Mouse (Mus musculus): ENCODE data around the gene Itprid1.

Gene Itprid1

DNA sequence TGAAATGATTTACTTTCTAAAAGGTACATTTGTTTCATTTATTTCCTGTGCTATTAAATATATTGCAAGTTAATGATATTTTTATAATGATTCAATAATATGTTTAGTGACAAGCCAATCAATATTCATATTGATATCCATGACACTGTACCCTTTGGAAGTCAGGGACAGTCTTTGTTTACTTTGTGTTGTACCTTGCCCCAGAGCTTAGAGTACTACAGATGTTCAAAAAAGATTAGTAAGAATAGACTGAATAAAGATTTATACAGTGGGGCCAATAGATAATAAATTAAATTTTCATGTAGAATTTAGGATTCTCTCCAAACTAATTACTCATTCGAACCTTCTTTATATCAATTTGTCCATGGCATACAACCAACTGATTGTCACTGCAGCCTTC is 50.9 kb downstream of the Itprid1 start:
- no peak for DNase-seq (ENCODE audit: low read depth, low spot score)

DNA sequence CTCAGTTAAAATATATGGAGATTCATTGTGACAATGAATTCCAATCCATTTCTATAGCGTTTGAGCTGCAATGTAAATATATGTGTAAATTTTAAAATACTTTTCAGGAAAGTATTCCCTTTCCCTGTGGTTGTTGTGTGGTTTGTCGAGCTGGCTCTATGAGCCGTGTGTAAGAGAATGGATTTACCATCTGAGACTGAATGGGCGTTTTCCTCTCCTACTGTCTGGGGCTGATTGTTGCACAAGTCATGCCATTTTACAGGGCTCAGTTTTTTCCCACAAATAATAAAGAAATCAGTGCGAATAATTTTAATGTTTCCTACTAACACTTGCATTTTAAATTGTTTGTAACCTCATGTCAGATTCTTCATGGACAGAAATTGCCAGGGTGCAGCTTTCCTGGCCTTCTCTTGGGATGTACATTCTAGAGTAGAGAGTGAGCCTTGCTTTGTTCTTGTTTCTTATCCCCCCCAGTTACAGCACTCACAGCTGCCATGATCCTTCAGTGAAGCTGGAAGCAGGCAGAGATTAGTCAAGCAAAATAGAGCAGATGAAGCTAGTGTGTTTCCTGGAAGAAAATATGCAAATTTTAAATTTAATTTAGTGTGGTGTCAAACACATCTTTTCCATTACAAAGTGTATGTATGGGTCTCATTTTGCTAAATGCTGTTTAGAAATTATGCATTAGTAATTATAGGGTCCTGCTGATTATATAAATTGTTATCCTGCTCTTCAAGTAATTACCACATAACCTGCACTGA is 65.1 kb downstream of the Itprid1 start:
- no peak for DNase-seq (ENCODE audit: low read depth, low spot score)

DNA sequence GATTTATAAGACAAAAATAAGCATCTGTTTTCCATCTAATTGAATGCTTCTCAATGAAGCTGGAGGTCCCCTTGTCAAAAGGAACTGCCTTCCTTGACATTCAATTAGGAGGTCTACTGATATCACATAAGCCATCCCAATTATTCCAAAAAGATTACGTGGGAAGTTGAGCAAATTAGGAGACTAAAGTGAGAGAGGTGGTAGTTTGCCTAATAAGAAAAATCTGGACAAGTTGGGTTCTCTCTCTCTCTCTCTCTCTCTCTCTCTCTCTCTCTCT is 65.6 kb downstream of the Itprid1 start:
- no peak for DNase-seq (ENCODE audit: low read depth, low spot score)

DNA sequence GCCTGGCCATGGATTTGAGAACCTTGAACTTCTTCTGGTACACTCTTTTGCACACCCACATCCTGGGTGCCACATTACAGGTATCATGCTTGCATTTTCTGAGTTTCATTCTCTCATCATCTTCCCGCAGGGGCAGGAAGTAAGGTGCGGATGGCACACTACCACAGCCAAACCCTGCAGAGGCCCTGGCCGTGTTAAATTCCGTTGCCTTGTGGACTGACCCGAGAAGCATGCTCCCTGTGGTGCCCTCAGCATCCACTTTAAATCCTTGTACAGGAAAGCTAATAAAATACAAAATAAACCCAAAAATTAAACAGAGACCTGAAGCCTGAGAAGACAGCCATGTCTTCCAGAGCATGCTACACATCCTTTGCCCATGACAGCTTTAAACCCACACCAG is 82.5 kb downstream of the Itprid1 start:
- DNase-seq (ENCODE audit: low read depth, low spot score): no peak

DNA sequence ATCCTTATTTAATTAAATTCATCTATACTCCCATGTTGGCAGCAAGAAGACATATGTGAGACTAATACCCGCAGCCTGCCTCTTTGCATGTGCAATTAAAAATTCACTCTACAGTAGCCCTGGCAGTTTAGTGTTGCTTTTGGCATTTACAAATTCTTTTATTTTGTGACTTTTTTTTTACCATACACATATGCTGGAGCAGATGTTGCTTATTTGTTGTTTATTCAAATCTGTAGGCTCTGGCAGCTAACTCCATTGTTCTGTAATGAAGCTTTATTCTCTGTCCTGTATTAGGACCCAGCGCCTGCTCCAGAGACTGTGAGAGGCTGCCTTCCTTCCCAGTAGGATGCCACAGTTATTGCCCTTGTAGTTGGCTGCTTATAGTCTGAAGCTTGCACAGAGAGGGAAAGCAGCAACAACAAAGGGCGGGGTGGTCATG is 83.6 kb downstream of the Itprid1 start:
- no peak for DNase-seq (ENCODE audit: low read depth, low spot score)

DNA sequence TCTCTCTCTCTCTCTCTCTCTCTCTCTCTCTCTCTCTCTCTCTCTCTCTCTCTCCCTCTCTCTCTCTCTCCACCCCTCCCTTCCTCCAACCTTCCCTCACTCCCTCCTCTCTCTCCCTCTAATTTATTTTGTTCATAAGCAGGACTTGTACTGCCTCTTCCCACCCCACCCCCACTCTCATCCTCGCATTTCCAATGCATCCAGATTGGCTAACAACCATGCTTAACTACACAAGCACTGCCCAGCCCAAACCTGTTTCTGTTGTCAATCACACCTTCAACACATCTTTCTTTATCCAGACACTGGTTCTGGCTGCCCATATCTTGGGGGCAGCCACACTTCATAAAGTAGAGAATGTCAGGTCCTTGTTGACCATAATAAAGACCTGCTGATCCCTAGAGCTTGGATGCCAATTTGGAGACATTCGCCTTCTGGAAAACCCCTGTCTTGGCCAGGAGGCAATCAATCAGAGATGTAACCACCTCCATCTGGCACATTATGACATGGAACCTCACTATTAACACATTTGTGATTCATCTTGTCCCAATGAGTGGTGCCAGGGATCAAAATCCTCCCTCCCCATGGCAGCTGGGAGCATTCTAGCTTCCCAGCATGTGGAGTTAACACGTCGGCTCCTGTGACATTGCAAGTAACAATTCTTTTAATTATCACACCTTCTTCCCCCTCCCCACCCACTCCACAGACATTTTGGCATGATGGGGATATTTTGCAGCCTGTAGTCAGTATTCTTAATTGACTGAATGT is 84.4 kb downstream of the Itprid1 start:
- DNase-seq (ENCODE audit: low read depth, low spot score): no peak

DNA sequence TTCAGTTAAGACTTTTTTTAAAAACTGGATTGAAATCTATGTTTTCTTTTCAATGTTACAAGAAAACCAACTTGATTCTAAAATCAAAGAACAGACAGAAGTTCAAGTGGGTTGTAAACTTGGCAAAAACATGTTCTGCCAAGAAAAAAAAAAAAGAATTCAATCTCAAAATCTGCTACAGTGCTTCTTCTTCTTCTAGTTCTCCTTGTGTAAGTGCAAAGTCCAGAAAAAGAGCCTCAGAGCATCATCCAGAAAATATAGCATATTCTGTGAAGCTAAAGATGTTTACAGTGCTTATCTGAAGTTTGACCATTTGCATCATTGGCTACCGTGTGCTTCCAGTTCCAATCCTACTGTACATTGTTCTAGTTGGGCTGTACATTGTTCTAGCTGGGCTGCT is 108.0 kb downstream of the Itprid1 start:
- no peak for DNase-seq (ENCODE audit: low read depth, low spot score)

DNA sequence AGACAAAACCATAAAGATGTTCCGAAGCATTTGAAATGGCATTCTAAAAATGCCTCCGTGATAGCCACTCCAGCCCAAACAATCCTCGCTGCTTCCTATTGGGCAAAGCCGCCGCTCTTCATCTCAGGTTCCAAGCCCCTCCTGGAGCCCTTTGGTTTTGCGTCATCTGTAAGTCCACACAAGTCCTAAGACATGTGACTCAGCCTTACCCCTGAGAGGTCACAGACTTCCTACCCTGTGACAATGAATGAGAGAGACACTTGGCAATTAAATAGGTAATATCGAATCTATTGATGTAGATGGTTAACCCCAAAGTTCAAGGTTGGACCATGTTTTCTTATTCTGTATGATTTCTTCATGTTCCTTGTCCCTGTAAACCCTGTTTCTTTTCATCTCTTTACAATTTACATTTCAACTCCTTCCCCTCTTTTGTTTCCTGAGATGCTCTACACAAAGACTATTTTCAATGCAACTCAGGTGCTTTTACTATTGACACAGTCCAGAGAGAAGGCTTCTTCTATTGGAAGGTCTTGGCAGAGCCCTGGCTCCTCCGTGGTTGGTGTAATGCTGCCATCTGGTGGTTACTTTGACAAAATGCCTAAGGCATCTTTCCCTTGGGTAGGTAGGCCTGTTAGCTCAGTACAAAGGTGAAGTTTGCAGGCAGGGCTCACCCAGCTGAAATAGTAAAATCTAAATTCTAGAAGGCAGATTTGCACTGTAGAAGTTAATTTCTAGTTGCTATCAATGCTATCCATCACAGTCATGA is 113.8 kb downstream of the Itprid1 start:
- DNase-seq (ENCODE audit: low read depth, low spot score): no peak

DNA sequence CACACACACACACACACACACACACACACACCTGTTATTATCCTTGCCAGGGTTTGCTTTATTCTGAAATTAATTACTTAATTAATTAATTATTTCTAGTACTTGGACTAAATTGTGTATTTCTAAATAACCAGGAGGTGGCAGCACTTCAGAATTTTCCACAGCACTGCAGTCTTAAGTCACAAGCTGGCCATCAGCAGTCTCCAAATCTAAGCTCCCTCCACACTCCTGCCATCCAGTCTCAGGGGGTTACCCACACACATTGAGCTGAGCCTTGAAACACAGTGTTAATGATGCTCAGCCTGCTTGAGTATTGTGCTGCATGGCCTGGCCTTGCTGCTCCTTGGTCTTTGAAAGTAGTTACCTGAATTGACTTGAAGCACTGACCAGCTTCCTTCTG is 136.3 kb downstream of the Itprid1 start:
- no peak for DNase-seq (ENCODE audit: low read depth, low spot score)

DNA sequence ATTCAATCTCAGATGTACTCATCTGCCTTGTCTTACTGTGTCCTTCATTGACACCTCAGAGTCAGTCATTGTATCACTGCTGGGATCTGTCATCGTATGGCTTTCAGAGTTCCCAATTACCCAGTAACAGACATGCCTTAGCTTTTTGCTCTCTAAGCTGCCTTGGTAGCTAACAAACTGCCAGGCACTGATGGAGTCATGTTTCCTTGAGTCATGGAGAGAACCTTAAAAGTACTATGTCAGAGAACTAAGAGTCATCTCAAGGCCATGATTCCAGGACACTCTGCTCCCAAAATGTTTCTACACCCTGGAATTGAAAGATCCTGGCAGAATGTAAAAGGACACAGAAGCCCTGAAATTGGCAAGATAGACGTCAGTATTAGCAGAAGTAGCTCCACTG is 143.1 kb downstream of the Itprid1 start:
- DNase-seq (ENCODE audit: low read depth, low spot score): no peak

DNA sequence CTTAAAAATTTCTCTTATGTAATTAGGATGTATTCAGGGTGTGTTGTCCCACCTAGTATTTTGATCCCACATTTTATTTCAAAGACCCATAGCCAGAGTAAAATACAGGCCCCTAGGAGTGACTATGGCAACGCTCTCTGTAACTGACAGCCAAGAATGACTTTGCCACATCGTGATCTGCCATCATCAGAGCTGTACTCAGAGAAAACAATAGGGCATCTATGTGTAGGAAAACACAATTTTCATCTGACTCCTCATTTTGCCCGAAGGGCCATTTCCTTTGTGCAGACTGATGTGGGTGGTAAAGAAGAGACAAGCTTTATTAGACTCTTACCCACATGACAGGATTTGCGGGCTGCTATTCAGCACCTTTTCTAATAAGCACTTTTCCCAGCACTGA is 172.0 kb downstream of the Itprid1 start:
- no peak for DNase-seq (ENCODE audit: low read depth, low spot score)

DNA sequence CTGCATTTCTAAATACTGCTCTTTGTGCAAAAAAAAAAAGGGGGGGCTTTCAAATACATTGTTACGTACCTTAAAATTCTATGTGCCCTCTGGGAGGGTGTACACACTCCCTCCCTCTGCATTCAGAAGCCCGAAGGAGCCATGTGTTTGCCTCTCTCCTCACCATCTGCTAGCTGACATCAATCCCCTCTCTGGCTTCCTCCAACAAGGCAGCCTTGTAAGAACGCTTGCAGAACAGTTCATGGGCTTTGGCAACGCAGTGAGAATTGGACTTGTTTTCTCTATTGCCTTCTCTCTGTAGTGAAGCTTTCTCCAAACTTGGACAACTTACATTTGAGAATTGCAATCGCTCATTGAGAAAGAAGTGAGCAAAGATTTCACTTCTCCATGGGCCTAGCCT is 175.7 kb downstream of the Itprid1 start:
- no peak for DNase-seq (ENCODE audit: low read depth, low spot score)

DNA sequence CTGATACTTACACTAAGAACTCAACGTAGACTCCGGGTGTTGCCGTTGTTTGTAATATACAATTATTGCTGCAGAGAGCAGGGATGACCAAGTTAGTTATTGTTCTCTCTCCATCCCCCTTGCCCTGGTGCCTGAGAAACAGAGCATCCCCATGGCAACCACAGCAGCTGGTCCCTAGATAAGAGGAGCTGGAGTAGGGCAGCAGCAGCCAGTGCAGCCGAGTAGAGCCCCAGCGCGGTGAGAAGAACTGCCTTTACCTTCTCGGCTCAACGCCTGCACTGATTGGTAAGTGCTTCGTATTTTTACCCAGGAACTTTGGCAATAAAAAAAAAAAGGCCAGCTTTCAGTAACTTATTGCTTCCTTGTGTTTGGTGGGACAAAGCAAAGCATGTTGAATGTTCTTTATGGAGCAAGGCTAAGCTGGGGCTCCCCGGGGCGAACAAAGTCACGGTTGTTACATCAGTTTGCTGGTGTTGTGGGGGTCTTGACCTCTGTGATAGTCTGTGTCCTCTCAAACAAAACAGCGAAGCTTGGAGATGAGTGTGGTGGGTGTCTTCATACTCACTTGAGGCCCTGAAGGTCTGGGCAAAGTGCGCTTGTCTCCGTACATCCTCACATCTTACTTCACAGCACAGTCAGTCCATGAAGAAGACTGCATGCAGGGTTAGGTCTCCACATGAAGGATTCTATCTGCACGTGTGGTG is 180.7 kb downstream of the Itprid1 start, which contains the start of gene Ppp1r17:
TSS of gene Ppp1r17 (plus strand) at position 207 of the 704 bp plus-strand sequence.
- no peak for DNase-seq (ENCODE audit: low read depth, low spot score)

DNA sequence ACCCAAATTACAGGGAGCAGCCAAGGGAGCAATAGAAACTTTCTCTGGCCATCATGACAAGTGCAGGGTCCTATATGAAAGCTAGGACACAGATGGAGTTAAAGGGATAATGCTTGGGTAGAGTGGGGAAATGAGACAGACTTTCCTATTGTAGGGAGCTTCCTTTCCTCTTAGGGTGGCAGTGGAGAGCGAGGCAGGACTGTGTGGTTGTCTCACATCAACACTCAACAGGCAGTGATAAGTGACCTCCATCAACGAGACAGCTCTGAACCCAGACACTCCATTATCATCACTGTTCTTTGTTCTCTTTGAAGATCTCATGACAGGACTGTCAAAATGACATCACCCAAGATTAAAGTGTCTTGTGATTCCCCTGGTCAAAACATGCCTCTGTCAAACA is 182.9 kb downstream of the Itprid1 start:
- DNase-seq (ENCODE audit: low read depth, low spot score): no peak

DNA sequence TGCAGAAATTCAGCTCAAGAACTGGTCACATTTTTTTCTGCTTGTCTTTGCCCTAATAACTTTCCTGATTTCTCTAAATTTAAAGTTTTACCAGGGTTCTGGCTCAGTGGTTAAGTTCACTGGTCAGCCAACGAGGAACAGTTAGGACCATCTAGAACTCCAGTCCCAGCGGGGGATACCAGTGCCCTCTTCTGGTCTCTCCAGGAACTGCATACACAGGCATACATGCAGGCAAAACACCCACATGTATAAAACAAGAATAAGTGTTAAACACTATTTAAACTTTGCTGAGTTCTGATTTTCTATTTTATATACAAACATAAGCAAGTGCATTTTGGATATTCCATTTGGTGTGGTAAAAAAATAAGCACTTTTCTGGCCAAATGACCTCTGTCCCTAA is 188.8 kb downstream of the Itprid1 start:
- DNase-seq (ENCODE audit: low read depth, low spot score): no peak

DNA sequence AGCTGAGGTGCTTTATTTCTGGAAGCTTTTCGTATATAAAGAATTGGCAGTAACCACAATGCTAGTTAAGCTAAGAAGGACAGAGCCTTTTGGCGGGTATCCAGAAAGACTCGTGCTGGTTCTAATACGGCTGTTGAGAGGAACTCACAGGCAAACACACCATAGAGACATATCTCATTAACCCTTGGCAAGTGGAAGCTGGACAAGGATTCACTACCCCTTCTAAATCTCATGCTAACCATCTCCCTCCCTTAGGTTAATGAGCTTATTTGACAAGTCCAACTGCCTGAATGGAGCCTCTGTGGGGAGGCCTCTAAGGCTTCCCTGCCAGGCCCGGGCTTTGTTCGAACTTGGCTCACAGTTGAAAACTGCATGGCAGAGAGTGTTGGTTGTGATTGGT is 190.6 kb downstream of the Itprid1 start:
- no peak for DNase-seq (ENCODE audit: low read depth, low spot score)

DNA sequence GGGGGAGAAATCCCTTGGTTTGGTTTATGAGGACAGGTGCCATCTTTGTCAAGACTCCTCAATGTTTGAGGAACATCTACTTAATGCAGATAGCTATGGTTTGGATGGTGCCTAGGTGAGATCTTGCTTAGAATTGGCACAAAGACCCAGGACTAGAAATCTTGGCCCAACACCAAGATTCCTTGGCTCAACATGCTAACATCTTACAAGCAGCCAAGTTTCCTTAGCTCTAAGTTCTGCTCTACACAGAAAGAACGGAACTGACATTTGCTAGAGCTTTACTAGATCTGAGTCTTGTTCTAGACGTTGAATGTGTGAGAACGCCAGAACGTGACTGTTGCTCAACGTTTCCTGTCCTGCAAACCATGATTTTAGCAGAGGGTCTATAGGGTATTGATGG is 191.3 kb downstream of the Itprid1 start:
- DNase-seq (ENCODE audit: low read depth, low spot score): no peak

All from c-Kit-negative CD71-positive TER-119-positive erythroid progenitor cells, embryonic 14.5 days (primary cell).